Mouse (Mus musculus): Measurements from ENCODE around the gene Trap1.

DNA sequence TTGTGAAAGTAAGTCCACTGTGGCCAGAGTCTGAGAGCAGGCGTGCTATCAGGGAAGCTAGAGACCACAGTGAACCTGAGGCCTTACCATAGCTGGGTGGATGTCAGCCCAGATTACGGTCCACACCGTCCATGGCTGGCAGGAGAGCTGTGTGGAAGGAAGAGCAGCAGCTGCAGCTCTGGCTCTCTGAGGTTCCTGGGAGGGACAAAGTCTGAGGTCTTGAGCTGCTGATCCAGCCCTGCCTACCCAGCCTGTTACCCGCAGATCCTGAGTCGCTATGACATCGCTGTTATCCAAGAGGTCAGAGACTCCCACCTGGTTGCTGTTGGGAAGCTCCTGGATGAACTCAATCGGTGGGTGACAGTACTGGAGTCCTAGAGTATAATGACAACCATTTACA lies 39.9 kb downstream of the Trap1 start:
- TF ChIP-seq CTCF (IDR thresholded peaks at IDR 0.05; ENCODE audit: extremely low read depth, insufficient read depth, insufficient read length, insufficient replicate concordance) (no peak), POLR2A (IDR thresholded peaks at IDR 0.05; ENCODE audit: low read depth, low read length) (no peak)
